Mouse (Mus musculus) liver, embryonic 15.5 days (tissue): Measurements from ENCODE around the gene Gm1140. TPM values are rescaled to one million over a fixed set of nuclear protein-coding genes. Genes with fewer than 3 reads are reported as not detected.
"Not testable (repeated sequence)": the region's sequence is repeated elsewhere in the genome, so short reads cannot be mapped to it uniquely, and the experiment has no call there.

Experiments
- ATAC-seq: fragments of 200-750 bp; cut with Nextera tagmentation; 2 replicates; pipeline ENCODE4 v1.8.0; 2017; ENCODE audit warnings: moderate number of reproducible peaks, mild to moderate bottlenecking, moderate library complexity; ENCODE audit not compliant: insufficient read depth
- H3K27ac ChIP-seq: fragments of 300-500 bp; sonication (generic); replicated peaks from 2 replicates; pipeline ENCODE4 v1.5.1; 2015; ENCODE audit warnings: mild to moderate bottlenecking, inconsistent platforms
- H3K27me3 ChIP-seq: fragments of 300-500 bp; sonication (generic); 2 replicates; pipeline ENCODE4 v1.6.1; 2015; ENCODE audit warnings: mild to moderate bottlenecking, inconsistent platforms
- H3K36me3 ChIP-seq: fragments of 300-500 bp; sonication (generic); replicated peaks from 2 replicates; pipeline ENCODE4 v1.6.1; 2015; ENCODE audit warnings: moderate library complexity, mild to moderate bottlenecking, inconsistent platforms
- H3K4me1 ChIP-seq: fragments of 300-500 bp; sonication (generic); replicated peaks from 2 replicates; pipeline ENCODE4 v1.6.1; 2015; ENCODE audit warnings: inconsistent platforms
- H3K4me2 ChIP-seq: fragments of 300-500 bp; sonication (generic); 2 replicates; pipeline ENCODE4 v1.6.1; 2015; ENCODE audit warnings: moderate library complexity, mild to moderate bottlenecking, inconsistent platforms
- H3K4me3 ChIP-seq: fragments of 300-500 bp; sonication (generic); replicated peaks from 2 replicates; pipeline ENCODE4 v1.5.1; 2015; ENCODE audit warnings: mild to moderate bottlenecking, inconsistent platforms
- H3K9ac ChIP-seq: fragments of 300-500 bp; sonication (generic); 2 replicates; pipeline ENCODE4 v1.6.1; 2015; ENCODE audit warnings: moderate library complexity, mild to moderate bottlenecking, inconsistent platforms
- H3K9me3 ChIP-seq: fragments of 300-500 bp; sonication (generic); replicated peaks from 2 replicates; pipeline ENCODE4 v1.6.1; 2016; ENCODE audit warnings: inconsistent platforms
- WGBS: fragments of 180-500 bp; shearing (Covaris S2); methylation state at CpG from one replicate; pipeline ENCODE4 v1.1.7; 2015; ENCODE audit warnings: mixed read lengths; ENCODE audit not compliant: insufficient replicate concordance; 5-methylcytosine and 5-hydroxymethylcytosine counted together
- polyA plus RNA-seq: library from polyadenylated mRNA; unstranded; fragments of >200 nt; fragmentation: Nextera tagmentation; extraction: Ambion mirVana; gene quantifications from 2 replicates; pipeline ENCODE4 v1.2.1, GENCODE M21; 2015

The Gm1140 gene
- not detected in 2 replicates for polyA plus RNA-seq

GRCm38 (mm10) chrX:67693462-67693861, at the start of gene Gm1140:
Gm1140 (minus strand) TSS chrX:67693562.
- H3K9me3 ChIP-seq, H3K27ac ChIP-seq, H3K36me3 ChIP-seq, H3K4me3 ChIP-seq, H3K4me1 ChIP-seq, ATAC-seq, H3K27me3 ChIP-seq, H3K4me2 ChIP-seq, H3K9ac ChIP-seq: not testable (repeated sequence)
- 83% methylated on average over 5 of the region's 11 CpGs for WGBS

- 83% methylated on average over 5 of the region's 10 CpGs for WGBS
- H3K27ac ChIP-seq, H3K4me2 ChIP-seq, H3K4me1 ChIP-seq, H3K9ac ChIP-seq, ATAC-seq, H3K36me3 ChIP-seq, H3K9me3 ChIP-seq, H3K27me3 ChIP-seq, H3K4me3 ChIP-seq: not testable (repeated sequence)
Measured at GRCm38 (mm10) chrX:67695398-67695797, 2.0 kb upstream of the Gm1140 start, which contains the start of gene Gm14692. Gm14692 (plus strand) TSS chrX:67695698.

Other genes with a start within 250 kb of the Gm1140 start
- gene Gm14692, start 2.1 kb upstream of the Gm1140 start, polyA plus RNA-seq = not detected in 2 replicates
- not detected in 2 replicates for gene 4933436I01Rik, start 227.9 kb upstream of the Gm1140 start, polyA plus RNA-seq